Mouse (Mus musculus): ENCODE measurements around the gene Fam214a. TPM values are rescaled to one million over a fixed set of nuclear protein-coding genes. Genes with fewer than 3 reads are reported as not detected.

The Fam214a gene
- polyA plus RNA-seq, 1 experiment from 2014 or later = 7.7 TPM

Other genes with a start within 250 kb of the Fam214a start
- gene Onecut1, start 91.0 kb upstream of the Fam214a start, polyA plus RNA-seq (2016; fragmentation: Nextera tagmentation; extraction: Ambion mirVana) = 10.0 and 13.4 TPM in 2 replicates
- gene Arpp19, start 84.7 kb downstream of the Fam214a start, polyA plus RNA-seq (2016; fragmentation: Nextera tagmentation; extraction: Ambion mirVana) = 327 and 357 TPM in 2 replicates
- 18.1 and 22.5 TPM in 2 replicates for gene Myo5a, start 118.1 kb downstream of the Fam214a start, polyA plus RNA-seq (2016; fragmentation: Nextera tagmentation; extraction: Ambion mirVana)